In genomic region chr8:46414874-46415273, GRCm38 (mm10) we compare ENCODE assay signal across 13 mouse cellular contexts. TPM values are rescaled to one million over a fixed set of nuclear protein-coding genes. Genes with fewer than 3 reads are reported as not detected.
A peak's percentile ranks its signal among the peaks of the same experiment; 100 is the strongest.
DNase-seq lines count a peak whose midpoint lies in the region; ATAC-seq and TF ChIP-seq lines count a peak whose summit lies in the region.
"Had no signal": no experiment of that assay in that cellular context is flagged by ENCODE, and none has a peak within 500 bp of the region (broad histone marks: within the 10 kb centered on the region; RNA-seq: fewer than 3 reads in every experiment).

No protein-coding gene starts in this region.

- DNase-seq in kidney, adult 2 months: peak; percentile 47
- DNase-seq in kidney, postnatal 4 days: no peak
- DNase-seq in adrenal gland, postnatal 14 days: peak; percentile 62
- peak; percentile 60 to 72 for DNase-seq in heart, adult 18-20 months
- DNase-seq in heart, postnatal 0 days (ENCODE audit: low spot score): peak; percentile 90
- DNase-seq in layer of hippocampus, postnatal 25 days (ENCODE audit: extremely low spot score in 1 of 2, low spot score in 1 of 2): no peak
- DNase-seq in forebrain, embryonic 14.5 days (ENCODE audit: low spot score): no peak
- DNase-seq: liver; right cerebral cortex, postnatal 4 days had no signal

- H3K36me3 ChIP-seq in kidney, adult 2 months (ENCODE audit: control insufficient read depth, insufficient read depth, low read length): no peaks in the 10 kb centered on the region
- no peaks in the 10 kb centered on the region for H3K36me3 ChIP-seq in heart, postnatal 0 days (replicated peaks; ENCODE audit: control insufficient read depth, insufficient read depth, low read length)
- no peaks in the 10 kb centered on the region for H3K36me3 ChIP-seq in forebrain, embryonic 14.5 days (ENCODE audit: control insufficient read depth, insufficient read depth, low read length)
- H3K36me3 ChIP-seq in forebrain, embryonic 15.5 days: no peaks in the 10 kb centered on the region
- H3K36me3 ChIP-seq: hindbrain, embryonic 15.5 days; midbrain, embryonic 10.5 days had no signal

- H3K4me3 ChIP-seq in kidney, adult 2 months (ENCODE audit: insufficient read depth, low read depth, low read length): no peak overlapping the region
- H3K4me3 ChIP-seq in heart, postnatal 0 days (ENCODE audit: low read depth, low read length): no peak overlapping the region
- H3K4me3 ChIP-seq in forebrain, embryonic 14.5 days (ENCODE audit: low read depth, low read length): no peak overlapping the region
- H3K4me3 ChIP-seq in forebrain, embryonic 15.5 days: no peak overlapping the region
- H3K4me3 ChIP-seq: hindbrain, embryonic 15.5 days; midbrain, embryonic 10.5 days had no signal

- no peak overlapping the region for H3K4me2 ChIP-seq in heart, postnatal 0 days (ENCODE audit: low read depth, low read length)
- H3K4me2 ChIP-seq in forebrain, embryonic 14.5 days (ENCODE audit: low read length): no peak overlapping the region
- no peak overlapping the region for H3K4me2 ChIP-seq in forebrain, embryonic 15.5 days (replicated peaks)
- H3K4me2 ChIP-seq: hindbrain, embryonic 15.5 days had no signal

- TF ChIP-seq CTCF in kidney, adult 2 months (conservative IDR thresholded peaks at IDR 0.05; ENCODE audit: insufficient read depth, insufficient read length, low read depth, low read length): no peak
- no peak for TF ChIP-seq CTCF in heart, postnatal 0 days (IDR thresholded peaks at IDR 0.05; ENCODE audit: low read depth)

- H3K9me3 ChIP-seq in heart, postnatal 0 days (replicated peaks; ENCODE audit: control insufficient read depth, low read length): no peaks in the 10 kb centered on the region
- H3K9me3 ChIP-seq in forebrain, embryonic 14.5 days (replicated peaks; ENCODE audit: control insufficient read depth, low read length): no peaks in the 10 kb centered on the region
- no peaks in the 10 kb centered on the region for H3K9me3 ChIP-seq in forebrain, embryonic 15.5 days
- H3K9me3 ChIP-seq: hindbrain, embryonic 15.5 days; midbrain, embryonic 10.5 days had no signal

- H3K27me3 ChIP-seq in kidney, adult 2 months (replicated peaks; ENCODE audit: control insufficient read depth, insufficient read depth, low read length): no peaks in the 10 kb centered on the region
- no peaks in the 10 kb centered on the region for H3K27me3 ChIP-seq in heart, postnatal 0 days (ENCODE audit: control insufficient read depth, insufficient read depth, low read length)
- no peaks in the 10 kb centered on the region for H3K27me3 ChIP-seq in forebrain, embryonic 14.5 days (replicated peaks; ENCODE audit: control insufficient read depth, insufficient read depth, low read length)
- H3K27me3 ChIP-seq in forebrain, embryonic 15.5 days: no peaks in the 10 kb centered on the region
- H3K27me3 ChIP-seq: hindbrain, embryonic 15.5 days had no signal

- H3K9ac ChIP-seq in heart, postnatal 0 days (replicated peaks; ENCODE audit: low read depth, low read length): no peak overlapping the region
- no peak overlapping the region for H3K9ac ChIP-seq in forebrain, embryonic 14.5 days (ENCODE audit: low read length)
- H3K9ac ChIP-seq in forebrain, embryonic 15.5 days (replicated peaks): no peak overlapping the region
- H3K9ac ChIP-seq: hindbrain, embryonic 15.5 days had no signal

- TF ChIP-seq POLR2A in kidney, adult 2 months (IDR thresholded peaks at IDR 0.05; ENCODE audit: low read depth, low read length): no peak

- peak overlapping the region; percentile 93 for H3K27ac ChIP-seq in kidney, adult 2 months (ENCODE audit: insufficient read depth, low read depth, low read length)
- peak overlapping the region; percentile 88 for H3K27ac ChIP-seq in heart, postnatal 0 days (ENCODE audit: low read depth)
- no peak overlapping the region for H3K27ac ChIP-seq in forebrain, embryonic 14.5 days (ENCODE audit: low read depth, low read length)
- H3K27ac ChIP-seq in forebrain, embryonic 15.5 days (replicated peaks): no peak overlapping the region
- H3K27ac ChIP-seq: hindbrain, embryonic 15.5 days; midbrain, embryonic 10.5 days; stomach, postnatal 0 days had no signal

- 68% methylated on average over 6 of the region's 6 CpGs for WGBS in kidney, adult 2 months
- 22% methylated on average over 6 of the region's 6 CpGs for WGBS in heart, postnatal 0 days
- WGBS in forebrain, embryonic 14.5 days: 88% methylated on average over 6 of the region's 6 CpGs
- WGBS in forebrain, embryonic 15.5 days: 88% methylated on average over 6 of the region's 6 CpGs

- 0 out of 2 replicates have a peak, but pooled peaks cover 1% of the 10 kb centered on the region for H3K4me1 ChIP-seq in kidney, adult 2 months (ENCODE audit: control insufficient read depth, insufficient read depth, low read length)
- H3K4me1 ChIP-seq in heart, postnatal 0 days (ENCODE audit: control insufficient read depth, insufficient read depth): 0 out of 2 replicates have a peak, but pooled peaks cover 11% of the 10 kb centered on the region
- no peaks in the 10 kb centered on the region for H3K4me1 ChIP-seq in forebrain, embryonic 14.5 days (ENCODE audit: control insufficient read depth, insufficient read depth, low read length)
- H3K4me1 ChIP-seq in forebrain, embryonic 15.5 days: no peaks in the 10 kb centered on the region
- H3K4me1 ChIP-seq: hindbrain, embryonic 15.5 days; midbrain, embryonic 10.5 days had no signal

- TF ChIP-seq EP300 in heart, postnatal 0 days (IDR thresholded peaks at IDR 0.05; ENCODE audit: low read depth): peak; percentile 73

- peak; percentile 88 for ATAC-seq in heart, postnatal 0 days (ENCODE audit: insufficient read depth, low read depth)
- no peak for ATAC-seq in forebrain, embryonic 14.5 days
- ATAC-seq in forebrain, embryonic 15.5 days (replicated peaks): no peak

RNA-seq across cellular contexts. Expression of gene Acsl1, which starts 56.0 kb away (rescaled TPM):
- polyA plus RNA-seq in kidney, adult 2 months (2012; rRNA removed): 206 and 212 TPM in 2 replicates
- total RNA-seq in adrenal gland, postnatal 14 days (2021): 631 and 851 TPM in 2 replicates
- total RNA-seq in heart, adult 18-20 months (2021): 100 to 1,000 TPM; 940 to 953 TPM
- 275 and 297 TPM in 2 replicates for total RNA-seq in heart, postnatal 0 days (2014; rRNA removed; ENCODE audit: low replicate concordance)
- 271 and 291 TPM in 2 replicates for polyA plus RNA-seq in heart, postnatal 0 days (2015; fragmentation: Nextera tagmentation; extraction: Ambion mirVana)
- 10 to 100 TPM; 45.7 to 48.2 TPM for total RNA-seq in layer of hippocampus, postnatal 25 days (2021)
- 8.8 and 10.0 TPM in 2 replicates for polyA plus RNA-seq in forebrain, embryonic 14.5 days (2014; fragmentation: Nextera tagmentation; extraction: Ambion mirVana)
- 8.6 and 9.4 TPM in 2 replicates for polyA plus RNA-seq in forebrain, embryonic 15.5 days (2015; fragmentation: Nextera tagmentation; extraction: Ambion mirVana)

Comparison
In these comparisons a context has a peak if more than half of its experiments do, and no peak if none do; other contexts are left out.
1. DNase-seq: peak in kidney, adult 2 months (single experiment), adrenal gland, postnatal 14 days (single experiment), heart, adult 18-20 months (2 of 2) and heart, postnatal 0 days (single experiment); none in kidney, postnatal 4 days (0 of 2), layer of hippocampus, postnatal 25 days (0 of 2) and forebrain, embryonic 14.5 days (single experiment).
2. H3K27ac ChIP-seq: peak in kidney, adult 2 months (single experiment) and heart, postnatal 0 days (single experiment); none in forebrain, embryonic 14.5 days (single experiment) and forebrain, embryonic 15.5 days (single experiment).